Mouse (Mus musculus) ovary, postnatal 10 days (tissue): ENCODE results near the gene Ogg1.

ENCODE experiments used
- DNase-seq: peaks from one replicate; pipeline ENCODE4 v3.0.0; 2022; ENCODE audit warnings: low spot score

The Ogg1 gene

GRCm38 (mm10) chr6:113326533-113327315 is at the start of gene Ogg1:
Gene Ogg1, plus strand, starts transcription at chr6:113326972.
- peak; percentile 81 for DNase-seq

GRCm38 (mm10) chr6:113281676-113282075 is 45.1 kb upstream of the Ogg1 start:
- DNase-seq = no peak

GRCm38 (mm10) chr6:113282101-113282802 is 44.5 kb upstream of the Ogg1 start, which contains the start of gene Cpne9:
Gene Cpne9, plus strand, starts transcription at chr6:113282307.
- no peak for DNase-seq

- DNase-seq = no peak
Measured at GRCm38 (mm10) chr6:113282969-113283368, 43.8 kb upstream of the Ogg1 start.

GRCm38 (mm10) chr6:113283500-113283899 is 43.3 kb upstream of the Ogg1 start:
- DNase-seq = no peak

GRCm38 (mm10) chr6:113284931-113285330 is 41.8 kb upstream of the Ogg1 start:
- no peak for DNase-seq

GRCm38 (mm10) chr6:113286316-113286715 is 40.5 kb upstream of the Ogg1 start:
- DNase-seq = no peak

GRCm38 (mm10) chr6:113287236-113287635 is 39.5 kb upstream of the Ogg1 start:
- DNase-seq = no peak

- DNase-seq = no peak
Measured at GRCm38 (mm10) chr6:113289346-113289745, 37.4 kb upstream of the Ogg1 start.

GRCm38 (mm10) chr6:113290346-113290745 is 36.4 kb upstream of the Ogg1 start:
- no peak for DNase-seq

- DNase-seq = no peak
Measured at GRCm38 (mm10) chr6:113292938-113293337, 33.8 kb upstream of the Ogg1 start.

- DNase-seq = no peak
Measured at GRCm38 (mm10) chr6:113296046-113296445, 30.7 kb upstream of the Ogg1 start.

- DNase-seq = no peak
Measured at GRCm38 (mm10) chr6:113296639-113297038, 30.1 kb upstream of the Ogg1 start.

GRCm38 (mm10) chr6:113301350-113301749 is 25.4 kb upstream of the Ogg1 start:
- DNase-seq = no peak

- no peak for DNase-seq
Measured at GRCm38 (mm10) chr6:113302258-113302657, 24.5 kb upstream of the Ogg1 start.

GRCm38 (mm10) chr6:113306322-113306985 is 20.3 kb upstream of the Ogg1 start:
- peak; percentile 93 for DNase-seq

GRCm38 (mm10) chr6:113306986-113307349 is 19.8 kb upstream of the Ogg1 start, which contains the start of gene Brpf1:
Gene Brpf1, plus strand, starts transcription at chr6:113307137.
- no peak for DNase-seq

GRCm38 (mm10) chr6:113307481-113308121 is 19.2 kb upstream of the Ogg1 start:
- DNase-seq = peak; percentile 20

GRCm38 (mm10) chr6:113308141-113308540 is 18.6 kb upstream of the Ogg1 start:
- no peak for DNase-seq

- DNase-seq = no peak
Measured at GRCm38 (mm10) chr6:113315972-113316371, 10.8 kb upstream of the Ogg1 start.

- DNase-seq = no peak
Measured at GRCm38 (mm10) chr6:113329396-113329795, 2.6 kb downstream of the Ogg1 start.

GRCm38 (mm10) chr6:113330547-113330946 is 3.8 kb downstream of the Ogg1 start:
- DNase-seq = no peak
